Mouse (Mus musculus) bone marrow macrophage, adult 2 months (primary cell): Measurements from ENCODE around the gene Mmrn2.

ENCODE experiments used
- CTCF ChIP-seq: IDR thresholded peaks from 2 replicates; pipeline ENCODE4 v1.5.1; 2012; ENCODE audit warnings: low read depth, mild to moderate bottlenecking, low read length, moderate library complexity
- POLR2A ChIP-seq: IDR thresholded peaks from 2 replicates; pipeline ENCODE4 v1.6.1; 2012; ENCODE audit warnings: mild to moderate bottlenecking, low read depth, low read length, borderline replicate concordance

GRCm38 (mm10) chr14:34332476-34332875 lies 42.8 kb upstream of the Mmrn2 start:
- TF ChIP-seq CTCF (no peak), POLR2A (no peak)
